Mouse (Mus musculus) kidney, adult 11 months (tissue): ENCODE measurements around the gene Rnaseh2a.

ENCODE experiments used
- DNase-seq: peaks from one replicate; pipeline ENCODE4 v3.0.0; 2022

The Rnaseh2a gene

GRCm38 (mm10) chr8:84965731-84966291 is 3.8 kb downstream of the Rnaseh2a start:
- peak; percentile 97 for DNase-seq

GRCm38 (mm10) chr8:84963952-84964351 is 5.6 kb downstream of the Rnaseh2a start:
- no peak for DNase-seq

GRCm38 (mm10) chr8:84959811-84960210 is 9.8 kb downstream of the Rnaseh2a start:
- DNase-seq, result no peak

- no peak for DNase-seq
These were observed 12.8 kb downstream of the Rnaseh2a start for GRCm38 (mm10) chr8:84956768-84957167.

GRCm38 (mm10) chr8:84952612-84953255 is 16.8 kb downstream of the Rnaseh2a start:
- DNase-seq, result no peak

- no peak for DNase-seq
These were observed 19.8 kb downstream of the Rnaseh2a start for GRCm38 (mm10) chr8:84949753-84950152.

GRCm38 (mm10) chr8:84947241-84947545 is 22.4 kb downstream of the Rnaseh2a start:
- peak; percentile 27 for DNase-seq

- DNase-seq, result no peak
These were observed 22.9 kb downstream of the Rnaseh2a start, which contains the start of gene Rtbdn for GRCm38 (mm10) chr8:84946528-84947240. Gene Rtbdn, plus strand, starts transcription at chr8:84946991.

- no peak for DNase-seq
These were observed 23.7 kb downstream of the Rnaseh2a start for GRCm38 (mm10) chr8:84945633-84946527.

GRCm38 (mm10) chr8:84945235-84945632 is 24.3 kb downstream of the Rnaseh2a start:
- DNase-seq, result no peak

GRCm38 (mm10) chr8:84944478-84945160 is 24.9 kb downstream of the Rnaseh2a start:
- DNase-seq, result no peak

- DNase-seq, result no peak
These were observed 25.9 kb downstream of the Rnaseh2a start for GRCm38 (mm10) chr8:84943699-84944098.

GRCm38 (mm10) chr8:84937620-84938485 is 31.7 kb downstream of the Rnaseh2a start:
- DNase-seq, result no peak

GRCm38 (mm10) chr8:84936962-84937546 is 32.5 kb downstream of the Rnaseh2a start, which contains the start of gene Mast1:
Gene Mast1, minus strand, starts transcription at chr8:84937359.
- DNase-seq, result no peak

- no peak for DNase-seq
These were observed 33.3 kb downstream of the Rnaseh2a start for GRCm38 (mm10) chr8:84936041-84936961.

- DNase-seq, result no peak
These were observed 34.1 kb downstream of the Rnaseh2a start for GRCm38 (mm10) chr8:84935489-84935888.

- no peak for DNase-seq
These were observed 34.7 kb downstream of the Rnaseh2a start for GRCm38 (mm10) chr8:84934860-84935259.

- DNase-seq, result no peak
These were observed 35.6 kb downstream of the Rnaseh2a start for GRCm38 (mm10) chr8:84933767-84934559.

GRCm38 (mm10) chr8:84930582-84930981 is 39.0 kb downstream of the Rnaseh2a start:
- no peak for DNase-seq
